Mouse (Mus musculus) left cerebral cortex, adult 2 months (tissue): ENCODE data around the gene Papss2. TPM values are rescaled to one million over a fixed set of nuclear protein-coding genes. Genes with fewer than 3 reads are reported as not detected.
A peak's percentile ranks its signal among the peaks of the same experiment; 100 is the strongest.

ENCODE experiments used
- DNase-seq, 2 experiments: peaks; one replicate each; pipeline ENCODE4 v3.0.0; 2021 to 2022; ENCODE audit warnings: low spot score in 2 of 2, mixed read lengths in 1 of 2; ENCODE audit errors: extremely low spot score in 1 of 2
- H3K27ac ChIP-seq: fragments of 200-600 bp; 2 replicates; pipeline ENCODE4 v1.8.1; 2022
- H3K4me3 ChIP-seq: fragments of 200-600 bp; 2 replicates; pipeline ENCODE4 v1.8.1; 2022
- CTCF ChIP-seq: fragments of 200-600 bp; IDR thresholded peaks from 2 replicates; pipeline ENCODE4 v1.8.1; 2022; ENCODE audit warnings: antibody characterized with exemption, mild to moderate bottlenecking, moderate library complexity
- intact Hi-C: fragments of 180-260 bp; cut with DNase I; formaldehyde crosslinking; loops from one replicate; pipeline ENCODE4 v1.15.1; 2025
- total RNA-seq, 2 experiments: library from RNA; stranded (reverse); gene quantifications; 2 replicates each; pipeline ENCODE4 v1.2.3; 2021

Gene Papss2
- total RNA-seq, 2 experiments from 2014 or later = 8.1 to 9.8 TPM

DNA sequence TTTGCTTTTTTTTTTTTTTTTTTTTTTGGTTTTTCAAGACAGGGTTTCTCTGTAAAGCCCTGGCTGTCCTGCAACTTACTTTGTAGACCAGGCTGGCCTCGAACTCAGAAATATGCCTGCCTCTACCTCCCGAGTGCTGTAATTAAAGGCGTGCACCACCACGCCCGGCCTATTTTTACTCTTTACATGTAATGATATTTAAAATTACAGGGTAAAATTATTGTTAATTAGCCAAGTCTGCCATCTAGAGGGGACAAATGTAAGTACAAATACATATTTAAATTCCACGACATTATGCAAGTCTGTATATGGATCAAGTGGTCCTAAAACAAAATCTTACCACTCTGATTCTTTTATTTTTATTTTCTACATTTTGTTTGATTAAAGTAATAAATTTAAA, 94.1 kb downstream of the Papss2 start:
- no peak for DNase-seq
- TF ChIP-seq CTCF = peak; percentile 63
- Histone ChIP-seq H3K4me3 (no peak overlapping the region), H3K27ac (no peak overlapping the region)
- intact Hi-C loops = loop anchor here (5.0 kb wide), 2 partner anchors 192 to 717 kb away; no protein-coding TSS in a partner anchor

DNA sequence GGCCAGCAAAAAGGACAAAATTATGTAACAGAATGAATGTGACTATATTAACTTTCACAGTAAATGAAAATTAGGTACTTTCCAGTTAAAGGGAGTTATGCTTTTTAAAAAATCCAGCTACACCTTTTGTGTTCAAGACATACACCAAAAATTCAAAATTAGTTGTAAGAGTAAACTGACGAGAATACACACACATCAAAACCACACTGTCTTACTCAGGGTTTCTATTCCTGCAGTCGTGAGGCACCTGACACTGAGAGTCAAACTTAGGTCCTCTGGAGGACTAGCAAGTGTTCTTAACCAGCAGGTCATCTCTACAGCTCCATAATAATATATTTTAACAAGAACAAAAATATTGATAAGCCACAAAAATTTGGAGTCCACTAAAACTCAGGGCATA, 101.1 kb downstream of the Papss2 start:
- DNase-seq = no peak
- no peak overlapping the region for H3K27ac ChIP-seq
- no peak overlapping the region for H3K4me3 ChIP-seq
- TF ChIP-seq CTCF = no peak
- intact Hi-C loops = no loop called here

GRCm38 (mm10) chr19:32702191-32702590, 106.6 kb downstream of the Papss2 start:
- Histone ChIP-seq H3K4me3 (no peak overlapping the region), H3K27ac (no peak overlapping the region)
- intact Hi-C loops = no loop called here
- TF ChIP-seq CTCF = no peak
- no peak for DNase-seq

- Histone ChIP-seq H3K27ac (no peak overlapping the region), H3K4me3 (no peak overlapping the region)
- intact Hi-C loops = no loop called here
- no peak for DNase-seq
- TF ChIP-seq CTCF = no peak
These were observed 113.4 kb downstream of the Papss2 start for GRCm38 (mm10) chr19:32708996-32709395.

DNA sequence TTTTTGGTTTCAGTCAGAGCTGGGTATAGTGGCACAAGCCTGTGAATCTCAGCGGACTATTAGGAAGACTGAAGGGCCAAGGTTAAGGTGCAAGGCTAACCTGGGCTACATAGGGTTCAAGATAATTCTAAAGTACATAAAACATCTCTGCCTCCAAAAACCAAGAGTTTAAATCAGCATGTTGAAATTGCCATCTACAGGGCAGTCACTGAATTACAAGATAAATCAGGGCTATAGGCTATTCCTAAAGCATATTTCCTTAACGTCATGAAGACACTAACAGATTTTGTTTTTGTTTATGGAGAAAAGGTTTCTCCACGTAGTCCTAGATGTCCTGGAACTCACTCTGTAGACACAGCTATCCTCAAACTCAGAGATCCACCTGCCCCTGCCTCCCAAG, 114.7 kb downstream of the Papss2 start:
- intact Hi-C loops = no loop called here
- peak; percentile 62 for TF ChIP-seq CTCF
- no peak overlapping the region for H3K27ac ChIP-seq
- DNase-seq = no peak
- no peak overlapping the region for H3K4me3 ChIP-seq

DNA sequence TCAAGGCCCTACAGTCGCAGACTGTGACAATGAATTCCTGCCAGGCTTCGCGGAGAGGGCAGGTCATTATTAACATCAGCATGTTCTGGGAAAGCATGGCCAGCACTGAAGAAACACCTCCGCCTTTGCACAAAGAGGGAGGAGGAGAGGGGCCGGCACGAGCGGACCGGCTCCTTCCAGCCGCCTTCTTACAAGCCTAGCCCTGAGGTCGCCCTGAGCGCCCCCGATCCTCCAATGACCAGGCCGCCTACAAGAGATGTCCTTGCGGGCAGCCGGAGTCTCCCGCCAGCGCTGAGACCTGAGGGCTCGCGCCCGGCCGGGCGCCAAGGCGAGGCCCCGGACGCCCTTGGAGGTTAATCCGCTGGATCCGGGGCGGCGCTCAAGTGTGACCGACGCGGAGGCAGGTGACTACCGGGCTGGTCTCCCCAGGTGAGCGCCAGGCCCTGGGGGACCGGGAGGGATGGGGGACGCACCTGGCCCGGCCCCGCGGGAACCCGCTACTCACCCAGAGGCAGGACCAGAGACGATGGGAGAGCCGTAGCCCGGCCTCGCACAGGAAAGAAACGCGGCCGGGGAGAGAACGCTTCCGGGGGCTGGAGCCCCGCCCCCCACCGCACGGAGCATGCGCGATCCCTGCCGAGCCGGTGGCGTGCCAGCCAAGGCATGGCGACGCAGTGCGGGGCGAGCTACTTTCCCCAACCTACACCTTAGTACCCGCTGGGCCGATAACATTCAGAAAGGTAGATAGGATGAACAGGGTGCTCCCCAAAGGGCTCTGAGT, 116.4 kb downstream of the Papss2 start:
- Histone ChIP-seq H3K4me3 (peak overlapping the region; percentile 85), H3K27ac (peak overlapping the region; percentile 97)
- intact Hi-C loops = loop anchor here (2.0 kb wide), 1 partner anchor 45 kb away; the partner anchor contains the start of gene Pten
- TF ChIP-seq CTCF = no peak
- peak; percentile 91 to 93 for DNase-seq

GRCm38 (mm10) chr19:32712588-32713042, 117.0 kb downstream of the Papss2 start:
- Histone ChIP-seq H3K27ac (peak overlapping the region; percentile 97), H3K4me3 (peak overlapping the region; percentile 85)
- TF ChIP-seq CTCF = no peak; the same call in 1 of the 2 replicates
- intact Hi-C loops = loop anchor here (2.0 kb wide), 1 partner anchor 44 kb away; the partner anchor contains the start of gene Pten
- DNase-seq = peak; percentile 69

DNA sequence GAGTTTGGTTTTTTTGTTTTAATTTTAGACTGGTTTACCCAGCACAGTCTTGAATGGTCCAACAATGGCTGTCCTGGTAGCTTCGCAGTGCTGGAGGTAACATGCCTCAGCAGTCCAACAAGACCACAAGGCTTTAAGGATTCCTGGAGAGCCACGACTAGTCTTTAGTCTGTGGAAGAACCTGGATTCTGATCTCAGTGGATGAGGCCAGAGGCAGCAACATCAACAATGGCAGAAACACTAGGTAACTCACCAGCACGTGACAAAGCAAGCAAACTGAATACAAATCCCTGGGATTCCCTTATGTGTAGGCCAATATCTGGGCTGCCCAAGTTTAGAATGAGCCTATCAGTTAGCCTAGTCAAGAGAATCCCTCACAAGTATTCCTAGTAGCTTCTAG, 117.9 kb downstream of the Papss2 start:
- intact Hi-C loops = loop anchor here (2.0 kb wide), 1 partner anchor 43 kb away; the partner anchor contains the start of gene Pten
- H3K27ac ChIP-seq = peak overlapping the region; percentile 97
- no peak for TF ChIP-seq CTCF
- no peak overlapping the region for H3K4me3 ChIP-seq
- DNase-seq = no peak

DNA sequence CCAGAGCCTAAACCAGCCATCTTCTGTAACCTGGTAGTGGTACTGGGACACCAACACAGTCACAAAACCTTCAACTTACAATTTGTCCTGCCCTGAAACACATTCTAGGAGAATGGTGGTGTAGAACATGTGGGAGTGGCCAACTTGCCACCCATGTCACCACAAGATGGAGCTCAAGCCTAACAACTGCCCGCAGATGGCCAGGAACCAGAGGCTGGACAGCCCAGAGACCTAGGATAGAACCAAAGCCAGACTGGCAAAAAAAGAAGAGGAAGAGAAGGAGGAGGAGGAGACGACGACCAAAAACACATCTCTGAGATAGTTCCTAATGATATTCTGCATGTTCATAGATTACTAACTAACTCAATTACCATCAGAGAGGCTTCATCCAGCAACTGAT, 119.6 kb downstream of the Papss2 start:
- peak; percentile 69 to 74 for DNase-seq
- intact Hi-C loops = loop anchor here (1.0 to 5.0 kb wide), 3 partner anchors 97 to 651 kb away; no protein-coding TSS in a partner anchor

GRCm38 (mm10) chr19:32715681-32716080, 120.1 kb downstream of the Papss2 start:
- intact Hi-C loops = loop anchor here (1.0 to 5.0 kb wide), 3 partner anchors 97 to 651 kb away; no protein-coding TSS in a partner anchor
- Histone ChIP-seq H3K27ac (no peak overlapping the region), H3K4me3 (no peak overlapping the region)
- TF ChIP-seq CTCF = no peak
- no peak for DNase-seq

More for the DNA sequence above, 119.6 kb downstream of the Papss2 start:
- Histone ChIP-seq H3K27ac (no peak overlapping the region), H3K4me3 (no peak overlapping the region)
- TF ChIP-seq CTCF = peak; percentile 86

Other genes with a start within 250 kb of the Papss2 start
- 10 to 100 TPM; 58.8 to 59.5 TPM for gene Sgms1, start 206.1 kb upstream of the Papss2 start, total RNA-seq
- 10 to 100 TPM; 29.3 to 40.0 TPM for gene Rpl9-ps6, start 129.2 kb upstream of the Papss2 start, total RNA-seq
- 10 to 100 TPM; 66.3 to 71.3 TPM for gene Minpp1, start 110.0 kb upstream of the Papss2 start, total RNA-seq
- 10 to 100 TPM; 91.3 to 96.5 TPM for gene Atad1, start 144.0 kb downstream of the Papss2 start, total RNA-seq
- gene Pten, start 161.7 kb downstream of the Papss2 start, total RNA-seq = 100 to 1,000 TPM; 141 to 154 TPM